Mouse (Mus musculus) testis, adult 2 months (tissue): ENCODE measurements around the gene Trpt1.

Experiments
- CTCF ChIP-seq: fragments of 200-500 bp; IDR thresholded peaks from 2 replicates; pipeline ENCODE4 v1.5.1; 2012; ENCODE audit warnings: low read depth, mild to moderate bottlenecking, inconsistent platforms, low read length, moderate library complexity; ENCODE audit not compliant: control insufficient read depth, insufficient read depth, insufficient replicate concordance
- POLR2A ChIP-seq: fragments of 200-500 bp; IDR thresholded peaks from 2 replicates; pipeline ENCODE4 v1.6.1; 2012; ENCODE audit warnings: low read depth, mild to moderate bottlenecking, inconsistent platforms, low read length, moderate library complexity; ENCODE audit not compliant: control insufficient read depth

DNA sequence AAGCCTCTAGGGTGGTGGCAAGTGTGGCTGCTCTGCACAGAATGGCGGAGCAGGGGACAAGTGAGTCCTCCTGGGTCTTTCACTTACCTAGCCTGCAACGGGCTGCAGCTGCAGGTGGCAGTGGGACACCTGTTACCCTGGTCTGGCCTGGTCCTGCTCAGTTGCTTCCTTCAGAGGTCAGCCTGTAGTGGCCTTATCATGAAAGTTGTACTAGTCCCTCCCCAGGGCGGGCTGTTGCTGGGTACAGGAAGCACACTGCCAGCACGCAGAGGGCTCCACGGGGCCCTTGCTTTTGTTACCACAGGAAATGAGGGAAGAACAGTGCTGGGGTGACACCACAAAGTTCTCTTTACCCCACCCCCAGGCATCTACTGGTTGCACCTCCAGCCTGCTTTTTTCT, 23.3 kb downstream of the Trpt1 start, which contains the start of gene Fermt3:
- no peak for TF ChIP-seq CTCF
- TF ChIP-seq POLR2A: no peak
